Mouse (Mus musculus) hindbrain, embryonic 12.5 days (tissue): ENCODE measurements around the gene Abhd4. TPM values are rescaled to one million over a fixed set of nuclear protein-coding genes. Genes with fewer than 3 reads are reported as not detected.

Experiments
- ATAC-seq: fragments of 200-750 bp; cut with Nextera tagmentation; 2 replicates; pipeline ENCODE4 v1.8.0; 2017; ENCODE audit warnings: moderate TSS enrichment; ENCODE audit not compliant: low FRiP score
- H3K27ac ChIP-seq: fragments of 300-500 bp; sonication (generic); 2 replicates; pipeline ENCODE4 v1.5.1; 2016; ENCODE audit warnings: mild to moderate bottlenecking
- H3K27me3 ChIP-seq: fragments of 300-500 bp; sonication (generic); 2 replicates; pipeline ENCODE4 v1.6.1; 2016; ENCODE audit warnings: mild to moderate bottlenecking
- H3K36me3 ChIP-seq: fragments of 300-500 bp; sonication (generic); 2 replicates; pipeline ENCODE4 v1.6.1; 2016; ENCODE audit warnings: mild to moderate bottlenecking
- H3K4me1 ChIP-seq: fragments of 300-500 bp; sonication (generic); 2 replicates; pipeline ENCODE4 v1.6.1; 2016
- H3K4me2 ChIP-seq: fragments of 300-500 bp; sonication (generic); replicated peaks from 2 replicates; pipeline ENCODE4 v1.6.1; 2016; ENCODE audit warnings: mild to moderate bottlenecking
- H3K4me3 ChIP-seq: fragments of 300-500 bp; sonication (generic); 2 replicates; pipeline ENCODE4 v1.5.1; 2016; ENCODE audit warnings: mild to moderate bottlenecking
- H3K9ac ChIP-seq: fragments of 300-500 bp; sonication (generic); 2 replicates; pipeline ENCODE4 v1.6.1; 2016; ENCODE audit warnings: mild to moderate bottlenecking, moderate library complexity
- H3K9me3 ChIP-seq: fragments of 300-500 bp; sonication (generic); replicated peaks from 2 replicates; pipeline ENCODE4 v1.6.1; 2016; ENCODE audit warnings: mild to moderate bottlenecking
- WGBS: fragments of 180-500 bp; shearing (Covaris S2); methylation state at CpG from one replicate; pipeline ENCODE4 v1.1.7; 2016; 5-methylcytosine and 5-hydroxymethylcytosine counted together
- polyA plus RNA-seq: library from polyadenylated mRNA; unstranded; fragments of >200 nt; fragmentation: Nextera tagmentation; extraction: Ambion mirVana; gene quantifications from 2 replicates; pipeline ENCODE4 v1.2.1, GENCODE M21; 2016

Abhd4 gene
- polyA plus RNA-seq, 1 experiment from 2014 or later, result 47.7 TPM

GRCm38 (mm10) chr14:54213734-54214133 is 40.3 kb upstream of the Abhd4 start:
- no peak overlapping the region for H3K27ac ChIP-seq
- H3K27me3 ChIP-seq, result no peaks in the 10 kb centered on the region
- WGBS, result 84% methylated on average over 2 of the region's 2 CpGs
- no peak overlapping the region for H3K4me3 ChIP-seq
- H3K4me1 ChIP-seq, result peaks cover 2% of the 10 kb centered on the region; the same call in 1 of the 2 replicates
- no peak for ATAC-seq
- H3K4me2 ChIP-seq, result no peak overlapping the region
- no peaks in the 10 kb centered on the region for H3K36me3 ChIP-seq
- no peak overlapping the region for H3K9ac ChIP-seq
- no peaks in the 10 kb centered on the region for H3K9me3 ChIP-seq

- WGBS, result 29% methylated on average over 2 of the region's 2 CpGs
- no peaks in the 10 kb centered on the region for H3K36me3 ChIP-seq
- ATAC-seq, result no peak
- H3K4me1 ChIP-seq, result peaks cover 6% of the 10 kb centered on the region; the same call in 1 of the 2 replicates
- H3K9ac ChIP-seq, result no peak overlapping the region
- H3K4me2 ChIP-seq, result no peak overlapping the region
- no peak overlapping the region for H3K4me3 ChIP-seq
- no peak overlapping the region for H3K27ac ChIP-seq
- no peaks in the 10 kb centered on the region for H3K9me3 ChIP-seq
- H3K27me3 ChIP-seq, result no peaks in the 10 kb centered on the region
Observed at GRCm38 (mm10) chr14:54214477-54214876, 39.5 kb upstream of the Abhd4 start.

- no peak overlapping the region for H3K9ac ChIP-seq
- no peak overlapping the region for H3K27ac ChIP-seq
- H3K4me2 ChIP-seq, result no peak overlapping the region
- 74% methylated on average over 10 of the region's 10 CpGs for WGBS
- no peaks in the 10 kb centered on the region for H3K36me3 ChIP-seq
- H3K4me3 ChIP-seq, result no peak overlapping the region
- no peak for ATAC-seq
- peaks cover 6% of the 10 kb centered on the region; the same call in 1 of the 2 replicates for H3K4me1 ChIP-seq
- no peaks in the 10 kb centered on the region for H3K27me3 ChIP-seq
- no peaks in the 10 kb centered on the region for H3K9me3 ChIP-seq
Observed at GRCm38 (mm10) chr14:54214901-54215300, 39.1 kb upstream of the Abhd4 start.

GRCm38 (mm10) chr14:54216126-54216525 is 37.9 kb upstream of the Abhd4 start:
- Histone ChIP-seq H3K36me3 (no peaks in the 10 kb centered on the region), H3K4me3 (no peak overlapping the region), H3K9ac (no peak overlapping the region), H3K27me3 (no peaks in the 10 kb centered on the region), H3K27ac (no peak overlapping the region), H3K4me1 (peaks cover 6% of the 10 kb centered on the region; the same call in 1 of the 2 replicates), H3K9me3 (no peaks in the 10 kb centered on the region), H3K4me2 (no peak overlapping the region)
- 91% methylated on average over 7 of the region's 7 CpGs for whole genome bisulfite sequencing
- ATAC-seq, result no peak

- no peaks in the 10 kb centered on the region for H3K9me3 ChIP-seq
- H3K36me3 ChIP-seq, result no peaks in the 10 kb centered on the region
- no peak overlapping the region for H3K27ac ChIP-seq
- no peak overlapping the region for H3K4me3 ChIP-seq
- peaks cover 6% of the 10 kb centered on the region; the same call in 1 of the 2 replicates for H3K4me1 ChIP-seq
- ATAC-seq, result no peak
- no peaks in the 10 kb centered on the region for H3K27me3 ChIP-seq
- WGBS, result 67% methylated on average over 1 of the region's 1 CpGs
- H3K9ac ChIP-seq, result no peak overlapping the region
- no peak overlapping the region for H3K4me2 ChIP-seq
Observed at GRCm38 (mm10) chr14:54218233-54218632, 35.8 kb upstream of the Abhd4 start.

- ATAC-seq, result no peak
- WGBS, result 63% methylated on average over 9 of the region's 9 CpGs
Observed at GRCm38 (mm10) chr14:54218721-54219120, 35.3 kb upstream of the Abhd4 start.

GRCm38 (mm10) chr14:54219256-54219655 is 34.7 kb upstream of the Abhd4 start:
- whole genome bisulfite sequencing, result 62% methylated on average over 8 of the region's 8 CpGs

More at GRCm38 (mm10) chr14:54218721-54219120, 35.3 kb upstream of the Abhd4 start:
- H3K4me1 ChIP-seq, result peaks cover 6% of the 10 kb centered on the region; the same call in 1 of the 2 replicates
- no peak overlapping the region for H3K4me2 ChIP-seq
- no peak overlapping the region for H3K27ac ChIP-seq
- H3K9ac ChIP-seq, result no peak overlapping the region
- H3K9me3 ChIP-seq, result no peaks in the 10 kb centered on the region
- H3K4me3 ChIP-seq, result no peak overlapping the region
- H3K36me3 ChIP-seq, result no peaks in the 10 kb centered on the region
- no peaks in the 10 kb centered on the region for H3K27me3 ChIP-seq

GRCm38 (mm10) chr14:54219849-54220248 is 34.1 kb upstream of the Abhd4 start:
- Histone ChIP-seq H3K27ac (no peak overlapping the region), H3K4me2 (no peak overlapping the region), H3K36me3 (no peaks in the 10 kb centered on the region), H3K4me3 (no peak overlapping the region), H3K9ac (no peak overlapping the region), H3K27me3 (no peaks in the 10 kb centered on the region; the same call in 1 of the 2 replicates), H3K9me3 (no peaks in the 10 kb centered on the region), H3K4me1 (peaks cover 9% of the 10 kb centered on the region; the same call in 1 of the 2 replicates)
- 81% methylated on average over 7 of the region's 7 CpGs for WGBS
- ATAC-seq, result no peak

More at GRCm38 (mm10) chr14:54219256-54219655, 34.7 kb upstream of the Abhd4 start:
- Histone ChIP-seq H3K27me3 (no peaks in the 10 kb centered on the region), H3K27ac (no peak overlapping the region), H3K36me3 (no peaks in the 10 kb centered on the region), H3K4me1 (peaks cover 6% of the 10 kb centered on the region; the same call in 1 of the 2 replicates), H3K4me3 (no peak overlapping the region), H3K4me2 (no peak overlapping the region), H3K9ac (no peak overlapping the region), H3K9me3 (no peaks in the 10 kb centered on the region)
- ATAC-seq, result no peak

- no peak overlapping the region for H3K9ac ChIP-seq
- H3K27ac ChIP-seq, result no peak overlapping the region
- ATAC-seq, result no peak
- 83% methylated on average over 8 of the region's 8 CpGs for WGBS
- H3K4me1 ChIP-seq, result peaks cover 9% of the 10 kb centered on the region; the same call in 1 of the 2 replicates
- H3K9me3 ChIP-seq, result no peaks in the 10 kb centered on the region
- no peak overlapping the region for H3K4me2 ChIP-seq
- no peaks in the 10 kb centered on the region; the same call in 1 of the 2 replicates for H3K27me3 ChIP-seq
- H3K36me3 ChIP-seq, result no peaks in the 10 kb centered on the region
- H3K4me3 ChIP-seq, result no peak overlapping the region
Observed at GRCm38 (mm10) chr14:54220726-54221494, 33.1 kb upstream of the Abhd4 start.

GRCm38 (mm10) chr14:54221641-54222040 is 32.3 kb upstream of the Abhd4 start:
- H3K4me2 ChIP-seq, result no peak overlapping the region
- ATAC-seq, result no peak
- 95% methylated on average over 6 of the region's 6 CpGs for WGBS
- H3K27me3 ChIP-seq, result no peaks in the 10 kb centered on the region; the same call in 1 of the 2 replicates
- H3K27ac ChIP-seq, result no peak overlapping the region
- H3K4me3 ChIP-seq, result no peak overlapping the region
- H3K36me3 ChIP-seq, result no peaks in the 10 kb centered on the region
- no peaks in the 10 kb centered on the region for H3K9me3 ChIP-seq
- H3K9ac ChIP-seq, result no peak overlapping the region
- peaks cover 9% of the 10 kb centered on the region; the same call in 1 of the 2 replicates for H3K4me1 ChIP-seq

- no peak for ATAC-seq
- no peaks in the 10 kb centered on the region; the same call in 1 of the 2 replicates for H3K27me3 ChIP-seq
Observed at GRCm38 (mm10) chr14:54222289-54222727, 31.7 kb upstream of the Abhd4 start.

GRCm38 (mm10) chr14:54223315-54224063 is 30.5 kb upstream of the Abhd4 start:
- Histone ChIP-seq H3K27ac (no peak overlapping the region), H3K9ac (no peak overlapping the region), H3K4me3 (no peak overlapping the region), H3K27me3 (no peaks in the 10 kb centered on the region; the same call in 1 of the 2 replicates), H3K4me1 (peaks cover 14% of the 10 kb centered on the region), H3K9me3 (no peaks in the 10 kb centered on the region), H3K36me3 (no peaks in the 10 kb centered on the region), H3K4me2 (no peak overlapping the region)
- ATAC-seq, result no peak
- 53% methylated on average over 13 of the region's 13 CpGs for WGBS

More at GRCm38 (mm10) chr14:54222289-54222727, 31.7 kb upstream of the Abhd4 start:
- Histone ChIP-seq H3K4me3 (no peak overlapping the region), H3K9ac (no peak overlapping the region), H3K9me3 (no peaks in the 10 kb centered on the region), H3K27ac (no peak overlapping the region), H3K4me2 (no peak overlapping the region), H3K4me1 (peaks cover 9% of the 10 kb centered on the region; the same call in 1 of the 2 replicates), H3K36me3 (no peaks in the 10 kb centered on the region)
- 90% methylated on average over 8 of the region's 8 CpGs for WGBS
